Mouse (Mus musculus): ENCODE results near the gene Mars. TPM values are rescaled to one million over a fixed set of nuclear protein-coding genes. Genes with fewer than 3 reads are reported as not detected.

Mars gene
- total RNA-seq (2021), result 10 to 100 TPM; 47.5 to 48.0 TPM
- long read RNA-seq, experiment 1, transcript Mars-206 (22 exons, 2,962 nt), result minor isoform, 35 of 83 reads
- long read RNA-seq, experiment 1, transcript Mars-201 (21 exons, 2,939 nt), result major isoform, 36 of 83 reads
- long read RNA-seq, experiment 1, partial matches to known transcripts, result 2 of 83 reads
- long read RNA-seq, experiment 1, other reads (novel, unspliced or antisense), result 8 of 83 reads
- long read RNA-seq, experiment 2, transcript Mars-201 (21 exons, 2,939 nt), result major isoform, 54 of 117 reads
- long read RNA-seq, experiment 2, transcript Mars-206 (22 exons, 2,962 nt), result minor isoform, 41 of 117 reads
- long read RNA-seq, experiment 2, partial matches to known transcripts, result 4 of 117 reads
- long read RNA-seq, experiment 2, other reads (novel, unspliced or antisense), result 18 of 117 reads

- peak; percentile 80 to 90 for DNase-seq (ENCODE audit: low spot score in 2 of 2)
Observed at GRCm38 (mm10) chr10:127311476-127312355, at the start of gene Mars. Mars (minus strand) TSS chr10:127311786.

- DNase-seq (ENCODE audit: low spot score in 2 of 2), result no peak
Observed at GRCm38 (mm10) chr10:127360714-127361113, 49.1 kb upstream of the Mars start.

DNA sequence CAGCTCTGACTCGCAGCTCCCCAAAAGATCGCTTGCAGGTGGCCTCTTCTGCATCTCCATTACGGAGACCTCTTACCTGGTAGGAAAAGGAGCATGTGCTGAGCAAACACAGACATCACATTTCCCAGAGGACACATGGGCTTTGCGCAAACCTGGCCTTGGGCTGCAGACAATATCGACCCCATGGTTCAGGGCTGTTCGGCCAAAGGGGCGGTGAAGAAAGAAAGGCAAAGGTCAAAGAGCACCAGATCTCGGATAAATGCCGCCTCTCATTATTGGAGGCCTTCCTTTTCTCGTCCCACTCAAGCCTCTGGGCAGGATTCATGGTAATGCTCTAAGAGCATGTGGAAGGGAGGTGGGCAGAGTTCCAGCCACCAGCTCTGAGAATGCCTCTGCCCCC, 43.8 kb upstream of the Mars start:
- DNase-seq (ENCODE audit: low spot score in 2 of 2), result no peak

GRCm38 (mm10) chr10:127353909-127354895, 42.6 kb upstream of the Mars start, which contains the start of gene Inhbe:
Inhbe (minus strand) TSS chr10:127354411.
- no peak for DNase-seq (ENCODE audit: low spot score in 2 of 2)

- DNase-seq (ENCODE audit: low spot score in 2 of 2), result no peak
Observed at GRCm38 (mm10) chr10:127352766-127353165, 41.2 kb upstream of the Mars start.

DNA sequence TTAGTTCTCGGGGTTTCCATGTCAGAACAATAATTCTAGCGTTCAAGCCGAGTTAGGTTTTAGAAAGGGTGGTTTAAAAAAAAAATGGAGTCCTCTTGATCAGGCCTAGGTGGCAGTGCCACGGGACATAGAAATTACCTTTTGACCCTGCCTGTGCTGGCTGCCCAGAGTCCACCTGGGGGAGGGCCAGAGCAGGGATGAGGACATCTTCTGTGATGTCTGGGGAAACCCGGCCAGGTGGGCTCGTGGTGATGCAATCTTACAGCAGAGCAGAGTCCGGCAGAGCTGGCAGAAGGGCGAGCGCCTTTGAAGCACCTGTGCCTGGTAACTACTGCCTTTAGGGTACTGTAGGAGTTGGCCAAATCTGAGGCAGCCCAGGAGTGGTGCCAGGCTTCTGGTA, 40.6 kb upstream of the Mars start:
- no peak for DNase-seq (ENCODE audit: low spot score in 2 of 2)

- DNase-seq (ENCODE audit: low spot score in 2 of 2), result no peak
Observed at GRCm38 (mm10) chr10:127351719-127352118, 40.1 kb upstream of the Mars start.

- DNase-seq (ENCODE audit: low spot score in 2 of 2), result no peak
Observed at GRCm38 (mm10) chr10:127351285-127351595, 39.7 kb upstream of the Mars start.

DNA sequence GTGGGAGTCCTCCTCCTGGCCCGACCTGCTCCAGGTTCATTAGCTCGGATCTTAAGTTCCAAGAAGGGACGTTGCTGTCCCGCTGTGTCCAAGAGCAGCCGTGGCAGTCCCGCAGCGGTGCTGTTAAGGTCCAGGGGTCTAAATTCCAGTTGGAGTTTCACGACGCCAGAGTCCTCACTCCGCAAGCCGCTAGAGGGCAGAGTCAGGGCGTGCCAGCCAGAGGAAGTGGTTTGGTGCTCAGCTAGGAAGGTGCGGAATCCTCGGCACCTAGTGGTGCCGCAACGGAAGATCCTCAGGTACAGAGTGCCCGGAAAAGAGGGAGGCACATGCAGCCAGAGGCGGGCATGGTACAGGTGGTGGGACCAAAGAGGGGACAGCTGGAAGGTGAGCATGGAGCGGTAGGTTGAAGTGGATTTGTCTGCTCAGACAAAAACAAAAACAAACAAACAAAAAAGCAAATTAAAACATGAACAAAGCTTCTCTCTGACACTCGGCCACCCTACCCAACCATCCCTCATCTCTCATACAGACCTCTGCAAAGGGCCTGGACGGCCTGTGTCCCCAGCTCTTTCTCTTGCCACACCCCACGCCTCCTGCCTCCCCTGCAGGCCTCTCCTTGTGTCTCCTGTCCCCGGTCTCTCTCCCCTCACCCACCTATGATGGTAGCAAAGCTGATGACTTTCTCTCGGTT, 39.2 kb upstream of the Mars start:
- DNase-seq (ENCODE audit: low spot score in 2 of 2), result peak in 1 of 2 experiments; percentile 65

GRCm38 (mm10) chr10:127349810-127350209, 38.2 kb upstream of the Mars start:
- no peak for DNase-seq (ENCODE audit: low spot score in 2 of 2)

DNA sequence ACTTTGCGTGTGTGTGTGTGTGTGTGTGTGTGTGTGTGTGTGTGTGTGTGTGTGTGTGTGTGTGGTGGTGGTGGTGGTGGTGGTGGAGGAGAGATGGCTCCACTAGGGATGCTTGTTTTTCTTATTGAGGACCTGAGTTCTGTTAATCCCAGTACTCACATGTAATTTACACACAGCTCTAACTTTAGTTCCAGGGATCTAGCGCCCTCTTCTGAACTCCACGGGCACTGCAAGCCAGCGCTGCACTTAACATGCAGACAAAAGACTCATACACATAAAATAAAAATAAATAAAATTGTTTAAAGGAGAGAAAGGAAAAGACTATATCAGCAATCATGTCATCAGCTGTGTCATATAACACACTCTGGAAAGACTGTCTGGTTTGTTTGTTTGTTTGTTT, 37.4 kb upstream of the Mars start:
- DNase-seq (ENCODE audit: low spot score in 2 of 2), result no peak

DNA sequence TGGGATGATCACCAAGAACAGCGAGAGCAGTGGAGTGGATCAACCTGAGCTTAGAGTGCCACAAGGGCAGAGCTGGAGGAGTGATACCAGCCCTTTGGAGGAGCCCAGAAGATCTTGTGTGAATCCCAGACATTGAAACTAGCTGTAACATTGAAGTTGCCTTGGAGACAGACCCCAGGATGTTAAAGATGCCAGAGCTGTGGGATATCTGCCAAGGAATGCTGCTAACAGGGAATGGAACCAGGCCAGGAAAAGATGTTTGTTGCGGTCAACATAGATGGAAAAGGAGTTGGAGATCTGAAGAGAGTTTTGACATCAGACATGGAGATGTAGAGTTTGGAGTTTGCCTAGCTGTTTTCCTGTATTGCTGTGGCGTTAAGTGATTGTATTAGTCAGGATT, 34.6 kb upstream of the Mars start:
- DNase-seq (ENCODE audit: low spot score in 2 of 2), result no peak

GRCm38 (mm10) chr10:127343029-127343428, 31.4 kb upstream of the Mars start:
- no peak for DNase-seq (ENCODE audit: low spot score in 2 of 2)

- peak; percentile 64 to 83 for DNase-seq (ENCODE audit: low spot score in 2 of 2)
Observed at GRCm38 (mm10) chr10:127341891-127342639, 30.5 kb upstream of the Mars start, which contains the start of gene Gli1. Gli1 (minus strand) TSS chr10:127341974.

DNA sequence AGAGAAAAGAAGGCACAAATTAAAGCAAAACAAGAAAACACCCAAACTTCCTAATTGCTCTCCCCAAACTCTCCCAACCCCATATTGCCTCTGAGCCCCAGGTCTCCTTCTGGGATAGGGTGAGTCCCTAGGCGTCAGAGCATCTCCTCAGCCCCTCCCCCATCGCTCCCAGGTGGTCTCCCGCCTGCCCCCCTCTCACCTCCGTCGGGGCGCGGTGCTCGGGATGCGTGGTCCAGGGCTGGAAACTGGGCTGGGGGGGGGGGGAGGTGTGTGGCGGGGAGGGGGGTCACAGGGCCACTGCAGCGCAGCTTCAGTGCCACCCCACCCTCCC, 29.7 kb upstream of the Mars start:
- no peak for DNase-seq (ENCODE audit: low spot score in 2 of 2)

DNA sequence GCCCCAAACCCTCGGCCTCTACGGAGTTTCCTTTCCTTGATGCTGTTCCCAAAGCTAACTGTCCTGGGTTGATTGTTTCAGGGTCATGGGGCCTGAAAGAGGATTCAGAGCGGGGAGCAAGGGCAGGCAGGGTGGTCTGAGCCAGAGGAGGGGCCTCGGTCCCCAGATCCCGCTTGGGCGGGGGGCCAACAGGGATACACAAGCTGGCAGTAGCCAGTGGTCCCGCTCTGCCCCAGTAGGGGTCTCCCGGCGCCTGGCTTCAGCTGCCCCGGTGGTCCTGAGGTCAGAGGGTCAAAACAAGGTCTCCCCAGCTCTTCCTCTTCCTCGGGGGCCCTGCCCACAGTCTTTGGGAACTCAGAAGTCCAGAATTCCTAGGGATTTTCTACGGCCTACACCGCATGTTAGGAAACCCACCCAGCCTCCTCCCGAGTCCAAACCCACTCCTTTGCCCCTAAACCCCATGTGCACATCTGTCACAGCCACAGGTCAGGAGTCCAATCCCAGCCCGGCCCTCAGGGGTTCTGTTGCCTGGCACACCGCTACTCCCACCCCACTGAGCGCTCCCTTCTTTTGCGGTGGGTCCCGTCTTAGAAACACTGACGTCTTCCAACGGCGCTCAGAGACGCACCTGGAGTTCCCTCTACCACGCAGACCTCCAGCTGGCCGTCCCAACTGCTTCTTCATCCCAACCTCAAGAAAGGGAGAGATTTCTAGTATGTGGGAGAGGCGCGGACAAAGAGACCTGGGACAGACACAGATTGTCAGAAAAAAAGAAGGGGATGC, 29.2 kb upstream of the Mars start:
- DNase-seq (ENCODE audit: low spot score in 2 of 2), result no peak

DNA sequence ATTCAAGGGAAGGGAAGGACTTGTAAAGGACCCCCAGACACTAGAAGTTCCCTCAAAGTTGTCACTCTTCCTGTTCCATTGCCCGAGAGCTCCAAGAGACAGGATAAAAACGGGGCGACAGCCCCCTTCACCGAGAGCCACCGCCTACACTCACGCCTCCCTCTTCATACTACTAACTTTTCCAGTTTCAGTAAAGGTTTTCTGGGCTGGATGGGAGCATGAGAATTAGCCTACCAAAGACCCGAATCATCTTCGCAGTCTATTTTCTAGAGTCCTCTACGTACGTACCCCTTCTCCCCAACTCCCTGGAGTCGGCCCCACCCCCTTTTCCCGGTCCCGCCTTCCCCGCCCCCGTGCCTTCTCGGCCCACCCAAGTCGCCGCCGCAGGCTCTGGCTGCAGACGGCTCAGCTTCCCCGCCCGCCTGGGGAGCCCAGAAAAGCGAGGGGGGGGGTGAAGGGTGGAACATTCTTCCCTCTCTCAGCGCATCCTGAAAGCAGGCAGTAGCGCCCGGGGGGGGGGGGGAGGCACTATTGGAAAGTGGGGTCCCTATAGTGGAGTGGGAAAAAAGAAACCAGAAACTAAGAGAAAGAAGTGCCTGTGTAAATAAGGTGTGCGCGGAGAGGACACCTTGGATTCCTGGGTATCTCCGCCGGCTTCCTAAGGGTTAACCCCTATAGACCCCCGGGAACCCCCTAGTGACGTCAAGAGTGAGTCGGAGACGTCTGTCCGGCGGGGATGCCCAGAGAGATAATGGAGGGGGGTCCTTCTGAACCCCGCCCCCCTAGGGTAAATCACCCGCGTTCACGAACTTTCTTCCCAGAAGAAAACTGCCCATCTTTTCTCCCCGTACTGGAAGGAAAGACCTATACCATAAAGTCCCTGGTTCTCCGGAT, 28.3 kb upstream of the Mars start:
- peak; percentile 55 to 79 for DNase-seq (ENCODE audit: low spot score in 2 of 2)

Measured in gastrocnemius, postnatal 4 days (tissue).